Mouse (Mus musculus): ENCODE results near the gene Nfkbia. TPM values are rescaled to one million over a fixed set of nuclear protein-coding genes. Genes with fewer than 3 reads are reported as not detected.

Gene Nfkbia
- total RNA-seq, 2 experiments from 2014 or later, result 69.4 to 81.5 TPM

- DNase-seq, result no peak
- intact Hi-C loops (cut with DNase I), result no loop called here
Observed at GRCm38 (mm10) chr12:55447396-55447760, 45.1 kb downstream of the Nfkbia start.

GRCm38 (mm10) chr12:55446746-55447395, 45.6 kb downstream of the Nfkbia start:
- intact Hi-C loops (cut with DNase I), result loop anchor here (1.0 kb wide), 1 partner anchor 45 kb away; the partner anchor contains the start of gene Nfkbia
- DNase-seq, result peak; percentile 77 to 83

GRCm38 (mm10) chr12:55446366-55446745, 46.1 kb downstream of the Nfkbia start:
- intact Hi-C loops (cut with DNase I), result loop anchor here (1.0 kb wide), 1 partner anchor 46 kb away; the partner anchor contains the start of gene Nfkbia
- DNase-seq, result no peak

- DNase-seq, result no peak
- intact Hi-C loops (cut with DNase I), result no loop called here
Observed at GRCm38 (mm10) chr12:55445583-55445982, 46.9 kb downstream of the Nfkbia start.

- intact Hi-C loops (cut with DNase I), result loop anchor here (5.0 kb wide), 1 partner anchor 47 kb away; no protein-coding TSS in a partner anchor
- DNase-seq, result no peak
Observed at GRCm38 (mm10) chr12:55444031-55444451, 48.4 kb downstream of the Nfkbia start.

GRCm38 (mm10) chr12:55442861-55443850, 49.3 kb downstream of the Nfkbia start:
- intact Hi-C loops (cut with DNase I), result loop anchor here (5.0 kb wide), 1 partner anchor 46 kb away; no protein-coding TSS in a partner anchor
- peak; percentile 80 to 86 for DNase-seq

- intact Hi-C loops (cut with DNase I), result loop anchor here (5.0 kb wide), 1 partner anchor 45 kb away; no protein-coding TSS in a partner anchor
- DNase-seq, result no peak
Observed at GRCm38 (mm10) chr12:55442245-55442644, 50.2 kb downstream of the Nfkbia start.

GRCm38 (mm10) chr12:55440416-55440815, 52.0 kb downstream of the Nfkbia start:
- no peak for DNase-seq
- intact Hi-C loops (cut with DNase I), result loop anchor here (5.0 kb wide), 1 partner anchor 43 kb away; no protein-coding TSS in a partner anchor

Other genes with a start within 250 kb of the Nfkbia start
- gene 1110008L16Rik, start 193.1 kb downstream of the Nfkbia start, total RNA-seq (2021), result 1 to 10 TPM; 8.2 to 9.2 TPM
- 1 to 10 TPM; 8.3 to 8.9 TPM for gene Ppp2r3c, start 189.6 kb downstream of the Nfkbia start, total RNA-seq (2021)
- gene Psma6, start 108.4 kb downstream of the Nfkbia start, total RNA-seq (2021), result 100 to 1,000 TPM; 160 to 168 TPM
- not detected for gene Aldoart2, start 72.6 kb upstream of the Nfkbia start, total RNA-seq (2021)
- not detected for gene Insm2, start 106.8 kb upstream of the Nfkbia start, total RNA-seq (2021)